Mouse (Mus musculus) gastrocnemius, adult 2 months (tissue): ENCODE results near the gene Pde1c. TPM values are rescaled to one million over a fixed set of nuclear protein-coding genes. Genes with fewer than 3 reads are reported as not detected.

Experiments
- DNase-seq: peaks from one replicate; pipeline ENCODE4 v3.0.0; 2022
- H3K27ac ChIP-seq: fragments of 200-600 bp; 2 replicates; pipeline ENCODE4 v1.8.1; 2022; ENCODE audit warnings: mild to moderate bottlenecking
- H3K4me3 ChIP-seq: fragments of 200-600 bp; 2 replicates; pipeline ENCODE4 v1.8.1; 2022; ENCODE audit warnings: mild to moderate bottlenecking, moderate library complexity
- CTCF ChIP-seq: fragments of 200-600 bp; IDR thresholded peaks from 2 replicates; pipeline ENCODE4 v1.8.1; 2022; ENCODE audit warnings: antibody characterized with exemption, mild to moderate bottlenecking, moderate library complexity
- intact Hi-C: fragments of 180-260 bp; cut with DNase I; formaldehyde crosslinking; loops from one replicate; pipeline ENCODE4 v1.15.1; 2025
- total RNA-seq, 2 experiments: library from RNA; stranded (reverse); gene quantifications; 2 replicates each; pipeline ENCODE4 v1.2.3; 2021

The Pde1c gene
- total RNA-seq, 2 experiments from 2014 or later: 0.46 to 0.50 TPM

GRCm38 (mm10) chr6:56534653-56535052, 34.2 kb downstream of the Pde1c start:
- no peak overlapping the region for H3K27ac ChIP-seq
- H3K4me3 ChIP-seq: no peak overlapping the region
- TF ChIP-seq CTCF: no peak
- DNase-seq: no peak
- intact Hi-C loops: no loop called here

GRCm38 (mm10) chr6:56532257-56532656, 36.6 kb downstream of the Pde1c start:
- no peak overlapping the region for H3K27ac ChIP-seq
- peak; percentile 44 for DNase-seq
- no peak overlapping the region for H3K4me3 ChIP-seq
- TF ChIP-seq CTCF: no peak
- intact Hi-C loops: no loop called here

GRCm38 (mm10) chr6:56523938-56524866, 44.7 kb downstream of the Pde1c start:
- no peak overlapping the region for H3K4me3 ChIP-seq
- no peak for DNase-seq
- no peak overlapping the region for H3K27ac ChIP-seq
- intact Hi-C loops: no loop called here
- TF ChIP-seq CTCF: no peak

- Histone ChIP-seq H3K4me3 (no peak overlapping the region), H3K27ac (no peak overlapping the region)
- intact Hi-C loops: no loop called here
- DNase-seq: no peak
- no peak for TF ChIP-seq CTCF
Measured at GRCm38 (mm10) chr6:56489161-56489560, 79.7 kb downstream of the Pde1c start.

GRCm38 (mm10) chr6:56485078-56485477, 83.8 kb downstream of the Pde1c start:
- Histone ChIP-seq H3K4me3 (no peak overlapping the region), H3K27ac (no peak overlapping the region)
- no peak for TF ChIP-seq CTCF
- DNase-seq: peak; percentile 55
- intact Hi-C loops: loop anchor here (1.0 kb wide), 1 partner anchor 121 kb away; no protein-coding TSS in a partner anchor

- Histone ChIP-seq H3K4me3 (no peak overlapping the region), H3K27ac (no peak overlapping the region)
- peak; percentile 82 for TF ChIP-seq CTCF
- peak; percentile 37 for DNase-seq
- intact Hi-C loops: loop anchor here (1.0 to 2.0 kb wide), 2 partner anchors 127 to 210 kb away; no protein-coding TSS in a partner anchor
Measured at GRCm38 (mm10) chr6:56480914-56481482, 87.9 kb downstream of the Pde1c start.

- Histone ChIP-seq H3K4me3 (no peak overlapping the region), H3K27ac (no peak overlapping the region)
- DNase-seq: peak; percentile 22
- intact Hi-C loops: loop anchor here (2.0 kb wide), 1 partner anchor 410 kb away; no protein-coding TSS in a partner anchor
- TF ChIP-seq CTCF: peak; percentile 63
Measured at GRCm38 (mm10) chr6:56476581-56476980, 92.3 kb downstream of the Pde1c start.

GRCm38 (mm10) chr6:56458098-56458497, 110.8 kb downstream of the Pde1c start:
- peak; percentile 48 for TF ChIP-seq CTCF
- no peak overlapping the region for H3K27ac ChIP-seq
- no peak for DNase-seq
- intact Hi-C loops: no loop called here
- no peak overlapping the region for H3K4me3 ChIP-seq

- TF ChIP-seq CTCF: peak; percentile 55
- Histone ChIP-seq H3K27ac (no peak overlapping the region), H3K4me3 (no peak overlapping the region)
- no peak for DNase-seq
- intact Hi-C loops: loop anchor here (2.0 kb wide), 1 partner anchor 381 kb away; no protein-coding TSS in a partner anchor
Measured at GRCm38 (mm10) chr6:56447917-56448316, 121.0 kb downstream of the Pde1c start.

- Histone ChIP-seq H3K4me3 (no peak overlapping the region), H3K27ac (no peak overlapping the region)
- DNase-seq: no peak
- intact Hi-C loops: no loop called here
- no peak for TF ChIP-seq CTCF
Measured at GRCm38 (mm10) chr6:56441501-56441900, 127.4 kb downstream of the Pde1c start.

- intact Hi-C loops: no loop called here
Measured at GRCm38 (mm10) chr6:56425846-56426245, 143.1 kb downstream of the Pde1c start.

GRCm38 (mm10) chr6:56422866-56423265, 146.0 kb downstream of the Pde1c start:
- no peak for DNase-seq
- intact Hi-C loops: no loop called here
- no peak for TF ChIP-seq CTCF
- Histone ChIP-seq H3K4me3 (no peak overlapping the region), H3K27ac (no peak overlapping the region)

More at GRCm38 (mm10) chr6:56425846-56426245, 143.1 kb downstream of the Pde1c start:
- H3K27ac ChIP-seq: no peak overlapping the region
- H3K4me3 ChIP-seq: no peak overlapping the region
- TF ChIP-seq CTCF: no peak
- DNase-seq: no peak

GRCm38 (mm10) chr6:56416191-56416590, 152.7 kb downstream of the Pde1c start:
- DNase-seq: no peak
- no peak for TF ChIP-seq CTCF
- intact Hi-C loops: no loop called here
- no peak overlapping the region for H3K4me3 ChIP-seq
- no peak overlapping the region for H3K27ac ChIP-seq
